Mouse (Mus musculus) naive thymus-derived CD4-positive, alpha-beta T cell, adult 5 months (primary cell): ENCODE data around the gene Hist1h2ap. TPM values are rescaled to one million over a fixed set of nuclear protein-coding genes. Genes with fewer than 3 reads are reported as not detected.

ENCODE experiments used
- polyA plus RNA-seq: library from polyadenylated mRNA; unstranded; fragments of 100-300 nt; shearing (Covaris generic); gene quantifications from one replicate; pipeline ENCODE4 v1.2.1, GENCODE M21; 2017

Gene Hist1h2ap
- polyA plus RNA-seq: 68.0 TPM

DNA sequence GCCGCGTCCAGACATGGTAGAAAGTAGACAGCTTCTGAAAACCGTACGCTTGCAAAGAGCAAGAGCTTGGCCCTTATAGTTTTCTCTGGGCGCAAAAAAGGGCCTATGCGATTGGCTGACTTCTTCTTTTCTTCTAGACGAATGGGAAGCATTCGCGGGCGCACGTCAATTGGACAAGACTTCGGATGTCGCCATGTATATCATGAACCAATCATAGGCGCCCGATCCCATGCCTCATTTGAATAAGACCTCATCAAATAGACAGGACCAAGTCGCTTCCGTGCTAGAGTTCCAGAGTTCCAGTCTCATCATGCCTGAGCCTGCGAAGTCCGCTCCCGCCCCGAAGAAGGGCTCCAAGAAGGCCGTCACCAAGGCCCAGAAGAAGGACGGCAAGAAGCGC lies at the start of gene Hist1h2ap, which contains the start of gene Hist1h2br:
Hist1h2ap (minus strand) TSS at position 47 of the 400 bp plus-strand sequence.
Hist1h2br (plus strand) TSS at position 283 of the 400 bp plus-strand sequence.

GRCm38 (mm10) chr13:21831418-21832394 lies 1.6 kb downstream of the Hist1h2ap start, which contains the start of gene Hist1h4n:
Hist1h4n (minus strand) TSS chr13:21832196.

DNA sequence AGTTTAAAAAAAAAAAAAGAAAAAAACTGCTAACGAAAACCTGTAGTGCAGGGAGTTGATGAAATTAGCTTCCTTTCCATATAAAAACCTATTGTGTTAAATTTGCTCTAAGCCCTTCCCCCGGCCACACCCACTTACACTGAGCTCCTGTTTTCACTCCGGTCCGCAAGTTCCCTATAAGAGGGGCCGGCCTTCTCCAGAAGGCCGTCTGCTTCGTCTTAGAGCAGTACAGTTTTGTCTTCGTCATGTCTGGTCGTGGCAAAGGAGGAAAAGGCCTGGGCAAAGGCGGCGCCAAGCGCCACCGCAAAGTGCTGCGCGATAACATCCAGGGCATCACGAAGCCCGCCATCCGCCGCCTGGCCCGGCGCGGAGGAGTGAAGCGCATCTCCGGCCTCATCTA lies 21.8 kb downstream of the Hist1h2ap start, which contains the start of gene Hist1h4m:
Hist1h4m (plus strand) TSS at position 208 of the 400 bp plus-strand sequence.

DNA sequence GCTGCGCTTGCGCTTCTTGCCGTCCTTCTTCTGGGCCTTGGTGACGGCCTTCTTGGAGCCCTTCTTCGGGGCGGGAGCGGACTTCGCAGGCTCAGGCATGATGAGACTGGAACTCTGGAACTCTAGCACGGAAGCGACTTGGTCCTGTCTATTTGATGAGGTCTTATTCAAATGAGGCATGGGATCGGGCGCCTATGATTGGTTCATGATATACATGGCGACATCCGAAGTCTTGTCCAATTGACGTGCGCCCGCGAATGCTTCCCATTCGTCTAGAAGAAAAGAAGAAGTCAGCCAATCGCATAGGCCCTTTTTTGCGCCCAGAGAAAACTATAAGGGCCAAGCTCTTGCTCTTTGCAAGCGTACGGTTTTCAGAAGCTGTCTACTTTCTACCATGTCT lies 23.2 kb downstream of the Hist1h2ap start, which contains the start of the genes Hist1h2bq and Hist1h2ao:
Hist1h2bq (minus strand) TSS at position 125 of the 400 bp plus-strand sequence.
Hist1h2ao (plus strand) TSS at position 393 of the 400 bp plus-strand sequence.

GRCm38 (mm10) chr13:21786899-21787629 lies 46.2 kb downstream of the Hist1h2ap start, which contains the start of the genes Hist1h2an and Hist1h2bp:
Hist1h2an (minus strand) TSS chr13:21787218.
Hist1h2bp (plus strand) TSS chr13:21787461.

GRCm38 (mm10) chr13:21783255-21783617 lies 50.1 kb downstream of the Hist1h2ap start, which contains the start of gene Hist1h3i:
Hist1h3i (minus strand) TSS chr13:21783370.

Other genes starting within 250 kb of the Hist1h2ap start
- not detected for gene Olfr1362, start 219.5 kb downstream of the Hist1h2ap start, polyA plus RNA-seq
- gene Olfr11, start 191.0 kb downstream of the Hist1h2ap start, polyA plus RNA-seq: not detected
- gene Olfr1361, start 170.1 kb downstream of the Hist1h2ap start, polyA plus RNA-seq: not detected
- not detected for gene Olfr1360, start 156.1 kb downstream of the Hist1h2ap start, polyA plus RNA-seq
- gene Olfr1359, start 135.4 kb downstream of the Hist1h2ap start, polyA plus RNA-seq: not detected
- gene Hist1h2bl, start 117.4 kb downstream of the Hist1h2ap start, polyA plus RNA-seq: not detected
- gene Hist1h2ai, start 117.1 kb downstream of the Hist1h2ap start, polyA plus RNA-seq: not detected
- 1.7 TPM for gene Hist1h3h, start 115.8 kb downstream of the Hist1h2ap start, polyA plus RNA-seq
- not detected for gene Hist1h2bm, start 111.5 kb downstream of the Hist1h2ap start, polyA plus RNA-seq
- gene Hist1h4j, start 98.4 kb downstream of the Hist1h2ap start, polyA plus RNA-seq: 1.1 TPM
- 10.0 TPM for gene Hist1h4k, start 83.0 kb downstream of the Hist1h2ap start, polyA plus RNA-seq
- 4.1 TPM for gene Hist1h2ak, start 79.7 kb downstream of the Hist1h2ap start, polyA plus RNA-seq
- gene Hist1h2bn, start 79.4 kb downstream of the Hist1h2ap start, polyA plus RNA-seq: 2.5 TPM
- gene Hist1h1b, start 52.9 kb downstream of the Hist1h2ap start, polyA plus RNA-seq: 0.97 TPM
- gene Hist1h3i, start 50.1 kb downstream of the Hist1h2ap start, polyA plus RNA-seq: 1.9 TPM
- gene Hist1h2an, start 46.3 kb downstream of the Hist1h2ap start, polyA plus RNA-seq: 2.3 TPM
- not detected for gene Hist1h2bp, start 46.0 kb downstream of the Hist1h2ap start, polyA plus RNA-seq
- gene Hist1h2bq, start 23.3 kb downstream of the Hist1h2ap start, polyA plus RNA-seq: 6.5 TPM
- 14.0 TPM for gene Hist1h2ao, start 23.0 kb downstream of the Hist1h2ap start, polyA plus RNA-seq
- gene Hist1h4m, start 21.8 kb downstream of the Hist1h2ap start, polyA plus RNA-seq: 29.9 TPM
- gene Hist1h4n, start 1.3 kb downstream of the Hist1h2ap start, polyA plus RNA-seq: 31.0 TPM
- gene Hist1h2br, start 236 bp upstream of the Hist1h2ap start, polyA plus RNA-seq: 6.1 TPM
- 0.66 TPM for gene Zfp184, start 111.6 kb upstream of the Hist1h2ap start, polyA plus RNA-seq
- not detected for gene Pom121l2, start 147.7 kb upstream of the Hist1h2ap start, polyA plus RNA-seq
- gene Prss16, start 176.2 kb upstream of the Hist1h2ap start, polyA plus RNA-seq: 0.34 TPM
- not detected for gene Hist1h2ah, start 202.1 kb upstream of the Hist1h2ap start, polyA plus RNA-seq
- gene Hist1h2bk, start 202.4 kb upstream of the Hist1h2ap start, polyA plus RNA-seq: not detected
- gene Hist1h4i, start 207.9 kb upstream of the Hist1h2ap start, polyA plus RNA-seq: 10.6 TPM
- not detected for gene Hist1h2ag, start 209.4 kb upstream of the Hist1h2ap start, polyA plus RNA-seq
- gene Hist1h2bj, start 209.7 kb upstream of the Hist1h2ap start, polyA plus RNA-seq: 2.5 TPM